Mouse (Mus musculus) telencephalon, adult 2 months (tissue): ENCODE results near the gene Ptprg.

Experiments
- DNase-seq: peaks from one replicate; pipeline ENCODE4 v3.0.0-alpha.2; 2011; ENCODE audit warnings: low read depth, low spot score

The Ptprg gene

DNA sequence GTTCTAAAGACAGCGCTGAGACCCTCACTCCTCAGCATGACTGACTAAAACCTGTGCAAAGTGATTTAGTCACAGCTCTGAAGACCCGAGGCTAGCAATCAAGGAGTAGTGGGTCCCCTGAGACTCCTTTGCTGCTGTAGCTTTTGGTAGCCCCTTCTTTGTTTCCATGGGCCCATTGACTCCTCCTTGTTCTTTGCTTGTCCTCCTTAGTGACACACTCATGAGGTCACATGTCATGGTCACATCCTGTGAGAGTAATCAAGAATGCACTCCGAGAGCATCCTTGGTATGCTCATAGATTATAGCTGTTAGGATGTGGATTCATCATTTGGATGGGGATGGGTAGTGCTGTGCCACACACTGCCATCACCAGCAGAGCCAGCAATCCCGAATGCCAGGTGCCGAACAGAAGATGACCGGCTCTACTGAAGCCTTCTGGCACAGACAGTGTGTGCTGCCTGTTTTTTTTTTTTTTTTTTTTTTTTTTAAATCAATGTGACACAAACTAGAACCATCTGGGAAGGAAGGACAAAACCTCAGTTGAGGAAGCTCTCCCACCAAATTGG is 64.9 kb downstream of the Ptprg start:
- no peak for DNase-seq

DNA sequence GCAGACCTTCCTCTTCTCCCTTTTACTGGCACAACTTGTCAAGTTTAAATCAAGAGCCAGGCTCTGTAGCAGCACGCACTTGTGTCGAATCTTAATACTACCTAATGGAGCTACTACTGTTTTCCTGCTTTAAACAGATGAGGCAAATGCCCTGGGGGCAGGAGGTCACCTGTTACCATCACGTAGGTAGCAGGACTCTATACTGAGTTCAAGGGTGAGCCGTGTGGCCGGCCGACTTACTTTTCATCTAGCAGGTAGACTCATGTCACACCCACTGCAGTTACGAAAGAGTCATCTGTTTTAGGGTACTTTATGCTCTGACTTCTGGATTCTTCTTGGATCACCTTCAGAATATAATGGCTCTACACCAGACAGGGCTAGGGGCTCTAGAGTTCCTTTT is 66.3 kb downstream of the Ptprg start:
- no peak for DNase-seq

DNA sequence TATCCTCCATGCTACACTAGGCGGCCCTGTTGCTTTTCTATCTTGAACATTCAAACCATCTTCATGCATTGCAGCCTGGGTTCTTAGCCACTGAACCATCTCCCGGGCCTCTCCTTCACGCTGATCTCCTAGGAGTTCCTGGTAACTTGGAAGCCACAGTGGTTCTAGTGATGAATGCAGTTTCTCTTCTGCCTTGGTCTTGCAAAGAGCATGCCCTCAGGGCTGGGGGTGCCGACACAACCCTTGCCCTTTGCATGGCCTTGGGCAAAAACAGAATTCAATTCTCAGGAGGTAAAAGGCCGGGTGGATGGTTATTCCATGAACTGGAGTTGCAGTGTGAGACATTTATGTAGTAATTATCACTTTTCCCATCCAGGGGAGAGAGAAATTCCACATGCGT is 67.0 kb downstream of the Ptprg start:
- no peak for DNase-seq

DNA sequence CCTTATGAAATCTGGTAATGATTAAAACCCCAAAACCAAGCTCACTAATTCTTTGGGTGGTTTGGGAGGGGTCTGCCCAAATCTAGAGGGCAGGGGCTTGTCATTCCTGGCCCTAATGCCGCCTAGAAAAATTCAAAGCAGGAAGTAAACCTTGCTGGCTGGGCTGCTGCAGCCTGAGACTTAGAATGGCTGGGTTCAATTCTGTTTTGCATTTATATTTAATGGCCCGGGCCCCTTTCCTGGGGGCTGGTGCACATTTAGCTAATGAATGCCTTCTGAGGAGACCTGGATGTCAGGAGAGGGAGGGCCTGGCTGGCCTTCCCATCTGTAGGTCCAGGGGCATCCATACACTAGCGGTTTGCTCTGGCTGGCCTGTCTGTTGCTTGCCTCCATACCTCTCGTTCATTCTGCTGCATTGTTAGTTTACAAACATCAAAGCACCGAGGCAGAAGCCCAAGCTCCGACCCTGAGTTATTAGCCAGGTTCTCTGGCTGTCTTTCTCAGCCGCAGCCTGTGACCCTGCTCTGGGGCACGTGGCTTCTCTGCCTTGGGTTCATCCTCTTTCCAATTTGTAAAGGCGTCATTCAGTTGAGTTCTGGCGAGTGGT is 67.7 kb downstream of the Ptprg start:
- DNase-seq, result no peak

DNA sequence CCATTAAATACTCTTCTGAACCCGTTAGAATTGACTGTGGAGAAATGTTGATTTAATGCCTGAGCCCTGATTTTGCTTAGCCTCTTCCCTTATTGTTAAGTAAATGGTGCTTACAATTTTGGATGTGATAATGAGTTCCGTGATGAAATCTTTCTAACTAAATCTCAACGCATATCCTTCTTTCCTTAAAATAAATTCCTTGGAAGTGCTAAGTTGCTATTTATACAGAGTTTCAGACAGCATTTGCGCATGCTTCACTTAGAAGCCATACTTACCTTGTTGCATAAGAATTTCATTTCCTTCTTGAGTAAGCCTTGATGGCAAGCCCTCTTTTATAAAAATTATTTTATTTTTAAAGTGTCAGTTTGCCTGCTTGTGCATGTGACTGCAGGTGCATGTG is 70.2 kb downstream of the Ptprg start:
- peak; percentile 71 for DNase-seq

DNA sequence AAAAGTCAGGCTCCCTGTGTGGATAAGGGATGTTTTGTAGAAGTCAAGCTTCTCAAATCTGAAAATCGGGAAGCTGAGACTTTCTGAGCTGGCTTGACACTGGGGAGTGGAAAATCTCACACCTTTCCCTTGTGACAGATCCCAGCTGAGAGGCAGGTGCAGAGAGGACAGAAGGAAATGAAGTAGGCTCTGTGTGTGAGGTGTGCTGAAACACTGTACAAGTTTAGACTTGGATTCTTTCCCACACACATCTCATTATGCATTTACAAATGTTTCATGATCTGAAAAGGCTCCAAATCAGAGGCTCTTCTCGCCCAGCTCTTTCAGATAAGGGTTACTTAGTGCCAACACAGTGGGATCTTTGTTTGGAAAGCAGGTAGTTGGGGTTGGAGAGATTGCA is 77.4 kb downstream of the Ptprg start:
- DNase-seq, result no peak

DNA sequence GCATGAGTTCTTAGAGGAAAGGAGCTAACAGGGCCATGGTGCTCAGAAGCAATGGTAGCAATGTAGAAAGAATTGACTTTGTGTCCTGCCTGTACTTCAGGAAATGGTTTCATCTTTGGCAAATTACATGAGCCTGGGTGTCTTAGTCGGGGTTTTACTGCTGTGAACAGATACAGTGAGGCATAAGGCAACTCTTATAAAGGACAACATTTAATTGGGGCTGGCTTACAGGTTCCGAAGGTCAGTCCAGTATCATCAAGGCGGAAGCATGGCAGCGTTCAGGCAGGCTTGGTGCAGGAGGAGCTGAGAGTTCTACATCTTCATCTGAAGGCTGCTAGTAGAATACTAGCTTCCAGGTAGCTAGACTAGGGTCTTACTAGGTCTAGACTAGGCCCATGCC is 78.2 kb downstream of the Ptprg start:
- no peak for DNase-seq

DNA sequence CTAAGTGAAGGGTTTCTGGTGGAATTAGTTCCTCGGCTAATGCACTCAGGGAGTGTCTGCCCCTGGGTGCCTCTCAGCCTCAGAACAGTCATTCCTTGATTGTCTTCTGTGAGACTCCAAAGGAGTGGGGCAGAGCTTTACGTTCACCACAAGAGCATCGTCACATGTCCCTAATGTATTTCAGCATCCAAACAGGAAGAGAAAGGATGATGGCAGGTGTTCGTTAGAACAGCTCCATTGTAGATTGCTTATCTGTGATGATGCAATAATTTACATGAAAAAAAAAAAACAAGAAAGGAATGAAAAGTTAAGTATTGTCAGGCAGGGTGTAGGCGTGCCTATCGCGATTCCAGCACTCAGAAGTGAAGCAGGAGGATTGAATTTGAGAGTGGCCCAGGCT is 84.3 kb downstream of the Ptprg start:
- no peak for DNase-seq

DNA sequence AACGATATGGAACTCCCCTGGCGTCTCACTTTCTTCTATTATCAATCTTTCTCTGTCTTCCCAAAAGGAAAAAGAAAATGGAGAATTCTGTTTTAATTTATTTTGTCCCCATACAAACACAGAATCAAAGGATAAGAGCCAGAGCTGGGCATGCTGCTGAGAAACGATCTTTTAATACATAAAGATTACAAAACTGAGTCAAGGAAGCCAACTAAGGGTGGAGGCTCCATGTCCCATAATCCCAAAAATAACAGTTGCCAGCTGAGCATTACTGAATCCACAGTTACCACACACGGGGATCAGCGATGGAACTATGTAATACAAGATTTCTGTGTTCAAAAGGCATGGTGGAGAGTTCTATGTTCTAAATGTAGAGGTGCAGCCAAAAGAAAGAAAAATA is 86.0 kb downstream of the Ptprg start:
- DNase-seq, result no peak

DNA sequence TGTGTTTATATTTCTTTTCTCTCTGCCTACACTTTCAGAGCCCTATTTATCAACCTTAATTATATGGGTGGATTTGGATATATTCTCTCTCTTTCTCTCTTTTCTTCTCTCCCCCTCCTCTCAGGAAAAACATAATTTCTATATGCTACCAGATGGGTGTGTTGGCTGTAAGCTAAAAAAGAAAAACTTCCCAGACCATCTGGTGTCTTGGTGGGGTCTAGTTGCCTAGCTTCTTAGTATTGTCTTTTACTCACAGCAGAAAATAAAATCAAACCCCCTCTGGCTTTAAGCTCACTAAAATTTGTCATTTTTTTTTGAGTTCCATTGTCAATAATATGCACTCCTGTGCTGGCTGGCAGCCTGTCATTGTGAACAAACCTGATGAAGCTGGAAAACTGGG is 87.0 kb downstream of the Ptprg start:
- DNase-seq, result peak; percentile 36

DNA sequence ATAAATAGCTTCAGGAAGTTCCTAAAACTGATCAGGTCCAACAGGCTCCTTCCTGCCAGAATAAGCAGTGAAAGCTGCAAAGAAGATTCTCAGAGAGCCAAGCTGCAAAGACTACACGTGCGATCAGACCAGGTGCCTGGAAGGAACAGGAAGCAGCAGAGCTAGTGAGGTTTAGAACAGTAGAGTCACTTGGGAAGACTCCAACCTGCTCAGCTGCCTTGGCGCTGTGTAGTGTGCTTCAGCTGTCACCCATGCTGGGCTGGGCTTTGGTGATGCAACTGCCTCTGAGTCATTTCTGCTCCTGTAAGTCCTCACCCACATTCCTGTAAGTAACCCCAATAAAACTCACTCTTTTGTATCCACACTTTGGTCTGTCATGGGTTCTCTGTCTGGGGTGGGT is 87.7 kb downstream of the Ptprg start:
- DNase-seq, result peak; percentile 57

DNA sequence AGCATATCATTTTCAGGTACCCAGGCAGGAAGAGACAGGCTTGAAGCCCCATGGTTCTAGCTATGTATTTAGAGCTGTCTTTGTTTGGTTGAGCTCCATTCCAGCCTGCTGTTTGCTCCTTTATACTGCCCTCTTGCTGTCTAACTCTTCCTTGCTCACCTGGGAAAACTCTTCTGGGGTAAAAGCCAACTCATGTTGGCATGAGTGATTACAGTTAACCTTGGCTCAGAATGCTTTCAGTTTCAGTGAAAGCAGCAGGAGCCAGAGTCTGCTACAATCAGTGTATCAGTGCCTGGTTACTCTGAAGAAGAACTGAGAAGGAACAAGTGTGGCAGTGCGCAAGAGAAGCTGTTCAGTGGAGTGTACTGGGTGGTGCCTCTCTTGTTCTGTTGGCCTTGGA is 89.6 kb downstream of the Ptprg start:
- DNase-seq, result no peak

DNA sequence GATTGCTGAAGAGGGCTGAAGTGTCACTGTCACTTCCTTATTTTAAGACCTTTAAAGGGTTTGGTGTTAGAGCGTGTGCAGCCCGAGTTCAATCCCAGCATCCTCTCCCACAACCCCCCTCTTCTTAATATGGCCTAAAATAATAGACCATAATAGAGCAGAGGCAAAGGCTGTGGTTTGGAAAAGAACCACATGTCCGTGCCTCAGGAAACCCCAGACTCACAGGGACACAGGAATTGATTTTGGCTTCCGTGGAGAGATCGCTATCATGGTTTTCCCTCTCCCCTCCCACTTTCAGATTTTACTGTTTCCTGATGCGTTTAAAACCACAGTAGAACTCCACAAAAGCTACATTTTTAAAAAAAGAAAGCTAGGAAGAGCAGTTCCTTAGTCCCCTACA is 104.0 kb downstream of the Ptprg start:
- DNase-seq, result no peak

DNA sequence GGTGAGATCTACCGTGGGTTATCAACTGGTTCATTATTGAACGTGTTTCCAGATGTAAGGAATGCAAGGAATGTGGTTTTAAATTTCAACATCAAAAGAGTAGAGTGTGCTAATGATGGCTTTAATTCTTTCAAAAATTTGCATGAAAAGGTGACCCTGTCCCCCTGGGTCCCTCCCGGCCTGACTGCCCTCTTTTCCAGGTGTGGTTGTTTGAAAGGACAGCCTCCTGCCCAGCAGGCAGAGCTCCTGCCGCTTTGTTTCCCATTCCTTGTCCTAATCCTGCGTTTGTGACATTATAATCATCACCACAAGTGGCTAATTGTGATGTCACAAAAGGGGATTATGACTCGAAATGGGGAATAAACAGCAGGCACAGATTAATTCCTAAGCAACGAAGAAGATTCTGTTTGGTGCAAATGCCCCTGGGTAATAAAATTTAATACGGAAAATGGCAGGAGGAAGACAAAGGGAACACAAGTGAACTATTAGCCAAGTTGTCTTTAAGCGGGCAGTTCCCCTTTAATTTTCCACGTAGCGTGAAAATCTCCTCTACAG is 110.4 kb downstream of the Ptprg start:
- no peak for DNase-seq

DNA sequence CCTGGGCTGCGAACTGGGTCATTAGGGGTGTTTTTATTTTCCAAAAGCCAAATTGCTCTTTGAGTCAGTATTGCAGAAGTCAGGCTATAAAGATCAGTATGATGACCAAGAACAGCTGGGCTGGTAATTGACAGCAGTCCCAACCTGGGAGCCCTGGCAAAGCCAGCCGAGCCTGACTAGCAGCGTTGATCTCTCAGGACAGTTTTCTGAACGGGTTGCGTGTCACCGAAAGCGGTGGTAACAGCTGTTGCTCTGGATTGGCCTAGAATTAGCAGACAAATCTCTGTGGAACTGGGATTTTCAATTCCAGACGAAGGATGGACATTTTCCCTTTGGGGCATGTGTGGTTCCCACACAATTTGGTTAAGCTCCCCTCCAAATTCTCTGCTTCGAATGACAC is 111.0 kb downstream of the Ptprg start:
- DNase-seq, result no peak

DNA sequence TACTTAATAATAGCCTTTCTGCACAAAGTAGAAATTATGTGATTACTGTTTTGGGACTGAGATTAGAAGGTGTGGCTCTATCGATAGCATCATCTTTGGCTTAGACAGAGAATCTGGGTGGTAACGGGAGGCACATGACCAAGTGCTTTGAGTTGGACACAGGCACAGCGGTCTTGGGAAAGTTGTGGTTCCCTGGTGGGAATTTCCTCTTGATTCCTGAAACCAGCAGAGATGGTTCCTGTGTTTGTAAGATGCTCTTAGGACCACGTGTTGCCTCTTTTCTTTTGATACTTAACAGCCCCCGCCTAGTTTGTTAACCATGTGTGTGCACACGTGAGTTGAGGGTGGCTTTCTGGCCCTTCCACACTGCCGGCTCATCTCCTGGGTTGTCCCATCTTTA is 111.7 kb downstream of the Ptprg start:
- DNase-seq, result no peak

DNA sequence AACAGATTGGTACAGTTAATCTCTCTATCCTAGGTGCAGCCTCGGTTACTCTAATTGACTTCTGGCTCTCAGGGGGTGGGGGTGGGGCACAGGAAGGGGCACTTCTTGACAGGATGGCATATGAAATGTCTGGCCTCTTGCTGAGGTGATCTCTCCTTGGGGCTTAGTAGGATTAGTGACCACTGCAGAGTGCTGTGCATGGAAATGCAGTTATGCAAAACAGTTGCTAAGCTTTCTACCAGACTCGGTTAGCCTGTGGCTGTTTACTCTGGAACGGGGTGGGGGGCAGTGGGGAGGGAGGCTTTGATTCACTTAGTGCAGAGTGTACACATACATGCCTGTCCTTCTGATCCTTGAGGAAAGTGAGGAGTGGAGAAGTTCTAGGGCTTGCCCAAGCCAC is 114.4 kb downstream of the Ptprg start:
- DNase-seq, result no peak

DNA sequence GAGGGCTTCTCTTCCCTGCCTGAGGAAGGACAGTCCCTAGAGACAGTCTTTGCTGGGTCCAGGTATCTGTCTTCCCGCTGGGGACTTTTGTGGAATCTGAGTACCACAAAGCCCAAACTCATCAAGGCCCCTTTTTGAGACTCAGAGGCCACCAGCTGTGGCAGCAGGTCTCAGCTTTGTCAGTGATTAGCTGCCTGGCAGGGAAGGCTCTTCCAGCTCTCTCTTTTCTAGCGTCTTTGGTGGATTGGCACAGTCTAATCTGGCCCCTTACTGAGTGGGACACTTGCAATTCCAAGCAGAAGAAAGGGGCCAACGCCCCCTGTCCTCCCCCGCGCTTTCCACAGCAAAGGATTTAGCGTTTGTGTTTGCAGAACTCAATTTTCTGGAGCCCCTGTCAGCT is 117.5 kb downstream of the Ptprg start:
- no peak for DNase-seq

DNA sequence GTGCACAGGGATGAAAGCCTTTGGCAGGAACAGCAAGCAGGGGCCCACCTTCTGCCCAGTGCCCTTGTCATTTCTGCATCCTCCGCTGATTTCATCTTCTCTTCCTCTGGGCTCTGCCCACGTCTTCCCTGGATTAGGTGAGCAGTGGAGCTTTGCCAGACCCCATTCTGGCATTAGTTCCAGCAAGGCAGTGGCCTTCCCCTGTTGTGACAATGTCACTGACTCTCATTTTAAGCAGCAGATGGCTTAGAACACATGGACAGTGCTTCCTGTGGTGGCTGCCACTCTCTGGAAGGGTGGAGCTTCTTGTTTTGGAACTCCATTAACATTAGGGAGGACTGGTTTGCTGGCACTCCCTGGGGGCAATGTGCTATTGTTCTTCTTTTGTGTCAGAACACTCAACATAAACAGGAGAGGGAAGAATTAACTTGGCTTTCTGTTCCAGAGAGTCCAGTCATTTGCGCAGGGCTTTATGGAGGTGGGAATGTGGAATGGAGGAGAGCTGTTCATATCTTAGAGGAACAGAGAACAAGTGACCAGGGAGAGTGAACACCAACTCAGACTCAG is 119.7 kb downstream of the Ptprg start:
- DNase-seq, result no peak

DNA sequence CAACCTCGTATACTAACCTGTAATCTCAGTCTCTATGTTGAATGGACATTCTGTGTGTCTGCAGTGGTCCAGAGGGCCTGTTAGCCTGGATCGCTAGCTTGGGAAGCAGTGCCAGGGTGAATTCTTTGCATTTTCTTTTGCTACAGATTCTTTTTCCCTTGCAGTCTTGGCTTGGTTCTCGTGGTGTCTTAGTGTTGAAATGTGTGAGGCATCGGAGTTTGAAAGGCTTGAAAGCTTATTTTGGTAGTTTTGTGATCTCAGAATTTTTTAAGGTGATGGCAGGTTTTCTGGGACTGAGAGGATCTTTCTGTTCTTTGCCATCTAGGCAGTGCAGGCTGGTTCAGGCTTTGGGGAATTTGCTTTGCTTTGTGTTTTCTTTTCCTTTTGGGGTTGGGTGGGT is 124.9 kb downstream of the Ptprg start:
- DNase-seq, result no peak

DNA sequence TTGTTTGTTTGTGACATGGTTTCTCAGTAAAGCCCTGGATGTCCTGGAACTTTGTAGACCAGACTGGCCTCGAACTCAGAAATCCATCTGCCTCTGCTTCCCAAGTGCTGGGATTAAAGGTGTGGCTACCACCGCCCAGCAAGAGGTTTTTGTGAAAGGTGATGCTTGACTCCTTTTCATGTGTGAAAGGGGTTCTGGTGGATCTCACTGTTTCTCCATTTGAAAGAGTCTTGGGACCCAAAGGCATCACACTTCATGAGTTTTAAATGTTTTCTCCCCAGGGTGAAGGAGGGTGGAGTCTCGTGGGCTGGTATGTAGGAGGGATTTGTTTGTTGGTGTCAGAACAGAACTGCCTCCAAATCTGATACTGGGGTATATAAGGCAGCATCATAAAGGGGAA is 126.4 kb downstream of the Ptprg start:
- no peak for DNase-seq

DNA sequence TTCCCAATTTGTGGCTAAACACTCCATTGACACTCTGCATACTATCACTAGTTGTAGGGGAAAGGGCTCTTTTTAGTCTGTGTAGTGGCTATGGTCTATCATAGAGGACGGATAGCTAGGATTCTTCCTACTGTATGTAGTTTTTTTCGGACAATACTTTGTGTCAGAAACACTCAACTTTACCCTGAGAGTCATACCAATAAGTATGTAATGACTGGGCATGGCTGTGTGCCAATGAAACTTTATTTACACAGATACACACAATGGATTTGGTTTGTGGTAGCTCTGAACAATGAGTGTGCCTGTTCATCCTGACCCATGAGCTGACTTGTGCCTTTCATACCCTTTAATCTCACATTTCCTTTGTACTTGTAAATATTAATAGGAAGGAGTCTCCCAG is 127.3 kb downstream of the Ptprg start:
- no peak for DNase-seq

DNA sequence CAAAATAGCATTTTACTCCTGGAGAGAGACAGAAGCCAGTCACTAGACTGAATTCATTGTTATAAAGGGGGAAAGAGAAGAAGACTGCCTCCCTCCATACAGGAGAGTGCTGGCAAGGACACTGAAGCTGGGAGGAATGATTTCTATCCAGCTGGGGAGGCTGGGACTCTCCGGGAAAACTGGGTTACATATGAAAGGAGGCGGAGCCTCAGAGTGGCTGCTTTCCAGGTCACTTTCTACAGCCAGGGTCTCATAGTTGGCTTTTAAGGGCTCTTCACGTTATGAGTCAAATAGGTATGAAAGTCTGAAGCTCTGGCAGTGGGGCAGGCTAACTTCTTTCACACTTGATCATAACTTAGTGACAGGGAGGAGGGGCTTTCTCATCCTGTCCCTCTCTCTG is 129.1 kb downstream of the Ptprg start:
- no peak for DNase-seq
